Mouse (Mus musculus): ENCODE measurements around the gene Gm10518.
A peak's percentile ranks its signal among the peaks of the same experiment; 100 is the strongest.
"Not testable (repeated sequence)": the region's sequence is repeated elsewhere in the genome, so short reads cannot be mapped to it uniquely, and the experiment has no call there.

The Gm10518 gene

GRCm38 (mm10) chr1:179802610-179803512 is at the start of gene Gm10518:
TSS of gene Gm10518 (plus strand) at chr1:179803376.
- DNase-seq = peak; percentile 65

DNA sequence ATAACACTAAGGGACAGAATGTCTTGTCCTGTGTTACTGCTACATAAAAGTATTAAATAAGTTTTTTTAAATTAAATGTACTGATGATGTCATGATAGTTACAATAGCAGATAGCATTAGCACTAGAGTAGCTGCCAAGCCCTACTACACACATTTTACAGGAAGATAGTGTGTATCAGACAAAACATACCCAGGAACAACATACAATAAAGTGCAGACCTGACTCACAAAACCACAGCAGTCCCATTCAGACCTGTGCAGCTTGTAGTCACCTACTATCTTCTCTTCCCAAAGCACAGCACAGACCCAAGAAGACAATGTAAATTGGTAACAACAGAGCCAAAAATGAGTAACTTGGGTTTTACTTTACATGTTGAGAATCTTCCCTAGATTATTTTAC is 46.7 kb upstream of the Gm10518 start:
- DNase-seq = no peak

DNA sequence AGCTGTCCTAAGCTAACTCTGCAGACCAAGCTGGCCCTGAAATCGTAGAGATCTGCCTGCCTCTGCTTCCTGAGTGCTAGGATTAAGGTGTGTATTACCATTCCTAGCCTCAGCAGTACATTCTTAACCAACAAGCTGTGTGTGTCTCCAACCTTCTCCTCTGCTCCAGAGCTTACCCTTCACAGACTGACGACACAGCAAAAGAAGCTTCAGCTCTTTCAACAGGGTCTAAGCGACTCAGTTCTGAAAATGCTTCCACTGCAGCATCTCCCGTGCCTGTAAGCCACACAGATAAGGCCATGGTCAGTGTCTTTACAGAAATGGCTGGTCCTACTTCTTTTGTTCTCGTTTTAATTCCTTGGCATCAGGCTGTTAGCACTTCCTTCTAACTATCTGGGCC is 43.1 kb upstream of the Gm10518 start:
- DNase-seq = no peak

- no peak for DNase-seq
Observed at GRCm38 (mm10) chr1:179760553-179760952, 42.6 kb upstream of the Gm10518 start.

DNA sequence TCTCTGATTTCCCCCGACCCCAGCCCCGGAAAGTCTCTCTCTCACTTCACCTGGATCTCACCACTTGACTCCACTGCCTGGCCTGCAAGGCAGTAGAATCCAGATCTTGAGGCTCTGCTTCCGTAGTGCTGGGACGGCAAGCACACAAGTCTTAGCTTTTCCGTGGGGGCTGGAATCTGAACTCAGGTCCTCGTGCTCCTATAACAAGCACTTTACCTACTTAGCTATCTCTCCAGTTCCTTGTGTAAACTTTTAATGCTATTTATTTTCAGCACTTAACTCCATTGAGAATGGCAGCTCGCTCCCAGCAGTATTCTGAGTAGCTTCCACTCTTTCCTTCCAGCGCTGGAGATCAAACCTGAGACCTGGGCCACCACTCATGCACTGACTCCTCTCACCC is 26.3 kb upstream of the Gm10518 start:
- DNase-seq = peak; percentile 3

DNA sequence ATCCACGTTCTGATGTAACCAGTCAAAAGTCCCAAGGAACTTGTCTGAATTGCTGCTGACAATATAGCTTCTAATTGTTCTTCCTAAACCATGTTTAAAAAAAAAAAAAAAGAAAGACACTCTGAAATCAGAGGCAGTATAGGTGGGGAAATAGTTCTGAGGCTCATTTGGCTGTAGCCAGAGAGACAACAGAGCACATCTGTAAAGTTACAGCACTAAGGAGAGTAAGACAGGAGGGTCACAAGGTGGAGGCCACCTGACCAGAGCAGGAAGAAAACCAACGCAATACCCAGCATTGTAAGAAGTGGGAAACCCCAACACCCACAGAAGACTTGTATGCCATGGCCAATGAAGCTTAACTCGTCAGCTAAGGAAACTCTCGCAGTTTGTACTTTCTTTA is 19.1 kb upstream of the Gm10518 start:
- DNase-seq = no peak

DNA sequence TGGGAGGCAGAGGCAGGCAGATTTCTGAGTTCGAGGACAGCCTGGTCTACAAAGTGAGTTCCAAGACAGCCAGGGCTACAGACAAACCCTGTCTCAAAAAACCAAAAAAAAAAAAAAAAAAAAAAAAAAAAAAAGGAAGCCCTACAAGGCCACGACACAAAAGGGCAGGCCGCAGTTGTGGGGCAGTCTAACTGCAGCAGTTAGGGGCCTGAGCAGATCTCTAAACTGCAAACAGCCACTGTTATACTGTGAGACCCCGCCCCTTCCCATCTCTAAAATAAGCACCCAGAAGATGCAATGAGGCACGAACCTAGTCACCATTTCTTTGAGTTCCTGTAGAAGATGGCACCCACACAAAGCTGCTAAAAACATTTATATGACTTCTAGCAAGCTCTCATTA is 17.7 kb upstream of the Gm10518 start:
- DNase-seq = no peak

GRCm38 (mm10) chr1:179787281-179787680 is 15.9 kb upstream of the Gm10518 start:
- DNase-seq = no peak

- no peak for DNase-seq
Observed at GRCm38 (mm10) chr1:179798794-179799193, 4.4 kb upstream of the Gm10518 start.

GRCm38 (mm10) chr1:179803513-179804139 is 450 bp downstream of the Gm10518 start, which contains the start of gene Ahctf1:
TSS of gene Ahctf1 (minus strand) at chr1:179803680.
- DNase-seq = peak; percentile 99

- no peak for DNase-seq
Observed at GRCm38 (mm10) chr1:179804140-179804881, 1.1 kb downstream of the Gm10518 start.

DNA sequence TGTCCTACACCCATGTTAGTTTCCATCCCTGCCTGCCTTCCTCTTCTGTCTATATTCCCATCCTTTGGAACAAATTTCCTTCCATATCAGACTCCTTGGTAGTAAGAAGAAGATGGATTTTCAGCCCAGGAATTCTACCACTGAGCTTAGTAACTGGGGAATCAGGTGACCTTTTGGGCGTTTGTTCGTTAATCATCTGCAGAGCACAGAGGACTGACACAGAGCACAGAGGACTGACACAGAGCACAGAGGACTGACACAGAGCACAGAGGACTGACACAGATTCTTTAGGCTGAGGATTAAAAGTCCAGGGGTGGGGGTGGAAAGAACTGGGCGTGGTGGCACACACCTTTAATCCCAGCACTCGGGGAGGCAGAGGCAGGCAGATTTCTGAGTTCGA is 2.6 kb downstream of the Gm10518 start:
- no peak for DNase-seq

DNA sequence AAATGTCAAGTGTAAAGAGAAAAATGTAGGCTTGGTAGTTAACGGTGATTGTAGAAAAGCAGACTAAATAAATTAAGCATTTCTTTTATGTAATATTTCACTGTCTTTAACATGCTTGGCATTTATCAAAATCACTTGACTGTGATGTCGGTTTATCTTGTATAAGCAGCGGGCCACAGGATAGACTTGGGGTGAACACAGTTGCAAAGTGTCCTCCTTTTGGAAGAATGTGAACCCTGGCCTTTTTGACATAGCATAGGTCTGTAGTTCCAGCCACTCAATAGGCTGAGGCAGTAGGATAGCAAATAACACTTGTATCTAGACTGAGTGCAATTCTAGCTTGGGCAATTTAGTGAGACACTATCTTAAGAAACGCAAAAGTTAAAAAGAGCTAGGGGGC is 4.3 kb downstream of the Gm10518 start:
- no peak for DNase-seq

DNA sequence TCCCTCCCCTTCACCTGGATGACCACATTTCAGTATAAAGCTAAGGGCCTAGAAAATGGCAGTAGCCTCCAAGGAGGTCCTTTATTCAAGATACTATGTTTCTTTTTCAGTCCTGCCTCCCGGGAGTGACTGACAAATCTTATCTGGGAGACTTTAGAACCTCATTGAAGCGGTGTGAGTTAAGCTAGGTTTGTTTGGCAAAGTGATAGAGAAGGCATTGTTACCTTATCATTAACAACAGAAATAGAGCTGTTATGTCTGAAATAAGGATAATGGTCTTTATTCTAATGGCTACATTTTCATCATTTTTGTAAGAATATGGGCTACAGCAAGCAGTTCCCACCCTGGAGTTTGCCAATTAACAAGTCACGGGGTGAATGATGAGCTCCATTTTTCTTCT is 5.1 kb downstream of the Gm10518 start:
- DNase-seq = no peak

GRCm38 (mm10) chr1:179813385-179813784 is 10.2 kb downstream of the Gm10518 start:
- DNase-seq = no peak

GRCm38 (mm10) chr1:179814616-179815015 is 11.4 kb downstream of the Gm10518 start:
- DNase-seq = no peak

DNA sequence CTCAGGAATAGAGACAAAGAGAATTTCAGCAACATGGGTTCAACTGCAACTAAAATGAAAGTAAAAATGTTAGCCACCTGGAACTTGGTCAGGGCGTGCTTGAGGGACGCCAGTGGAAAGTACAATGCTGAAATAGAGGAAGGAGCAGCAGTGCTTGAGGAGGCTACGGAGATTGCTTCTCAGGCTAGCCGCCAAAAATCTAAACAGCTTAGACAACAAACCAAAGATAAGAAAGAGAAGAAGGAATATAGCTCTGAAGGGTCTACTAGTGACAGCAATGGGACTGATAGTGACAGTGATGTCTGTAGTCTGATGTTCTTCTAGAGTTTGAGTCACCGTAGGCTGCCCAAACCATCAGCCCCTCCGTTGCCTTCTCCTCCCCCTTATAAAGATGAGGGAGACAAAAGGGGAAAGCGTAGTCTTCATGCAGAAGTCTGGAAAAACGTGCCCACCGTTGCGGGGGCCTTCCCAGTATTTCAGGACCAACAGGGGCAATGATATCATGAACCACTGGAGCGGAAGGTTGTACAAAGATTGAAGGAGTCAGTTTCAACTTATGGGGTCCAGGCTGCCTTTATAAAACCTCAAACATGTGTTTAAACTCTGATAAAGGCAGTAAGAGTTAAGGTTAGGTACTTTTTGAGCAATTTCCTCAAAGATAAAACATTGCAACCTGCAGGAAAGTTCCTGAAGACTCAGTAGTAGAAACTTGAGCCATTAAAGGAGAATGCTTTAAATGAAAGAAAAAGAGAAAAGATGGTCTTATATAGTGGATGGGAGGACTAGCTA is 15.5 kb downstream of the Gm10518 start:
- DNase-seq = not testable (repeated sequence)

- DNase-seq = no peak
Observed at GRCm38 (mm10) chr1:179824549-179824948, 21.4 kb downstream of the Gm10518 start.

- DNase-seq = no peak
Observed at GRCm38 (mm10) chr1:179828051-179828450, 24.9 kb downstream of the Gm10518 start.

DNA sequence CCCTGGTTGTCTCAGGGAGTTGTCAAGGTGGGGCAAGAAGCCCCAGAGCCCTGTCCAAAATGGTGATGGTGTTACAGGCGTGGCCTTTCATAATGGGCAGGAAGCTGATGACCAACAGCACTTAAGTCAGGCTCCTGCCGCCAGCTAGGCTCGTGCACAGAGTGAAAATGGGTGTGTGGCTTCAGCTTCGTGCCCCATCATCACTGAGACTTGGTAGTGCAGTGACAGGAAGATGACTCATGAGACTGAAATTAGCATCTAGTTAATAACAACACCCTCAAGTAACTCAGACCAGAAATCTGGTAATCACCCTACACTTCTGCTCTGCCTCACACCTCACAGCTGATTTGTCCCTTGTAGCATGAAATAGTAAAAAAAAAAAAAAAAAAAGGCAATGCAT is 25.7 kb downstream of the Gm10518 start:
- no peak for DNase-seq

- no peak for DNase-seq
Observed at GRCm38 (mm10) chr1:179832710-179833240, 29.6 kb downstream of the Gm10518 start.

DNA sequence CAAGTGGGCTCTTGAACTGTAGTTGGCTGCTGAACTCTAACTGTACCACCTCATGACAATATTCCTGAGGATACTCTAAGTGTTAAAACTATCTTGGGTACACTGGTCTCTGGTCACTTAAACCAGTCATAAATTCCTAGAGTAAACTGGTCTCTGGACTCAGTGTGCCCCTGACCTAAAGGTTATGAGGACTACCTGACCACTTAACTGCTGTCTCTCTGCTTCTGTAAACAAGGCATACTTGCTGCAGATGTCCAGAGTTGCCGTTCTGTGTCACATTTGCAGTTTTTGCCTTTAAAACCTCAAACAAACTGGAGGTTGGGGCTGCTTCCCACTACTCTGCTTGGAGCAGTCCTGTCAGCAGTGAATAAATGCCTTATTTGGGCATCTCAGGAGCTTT is 30.4 kb downstream of the Gm10518 start:
- DNase-seq = no peak

Data from lung, postnatal 14 days (tissue).